Mouse (Mus musculus) ES-Bruce4 (cell line): Measurements from ENCODE around the gene Draxin.

ENCODE experiments used
- CTCF ChIP-seq: IDR thresholded peaks from one replicate; pipeline ENCODE4 v1.8.1; 2011; ENCODE audit warnings: low read depth, low read length
- POLR2A ChIP-seq: IDR thresholded peaks from one replicate; pipeline ENCODE4 v1.8.1; 2011; ENCODE audit warnings: low read length; ENCODE audit not compliant: insufficient read depth

GRCm38 (mm10) chr4:148140098-148141011, 9.9 kb upstream of the Draxin start:
- TF ChIP-seq POLR2A (peak; percentile 29), CTCF (peak; percentile 58)
